Mouse (Mus musculus): ENCODE measurements around the gene Col24a1.

DNA sequence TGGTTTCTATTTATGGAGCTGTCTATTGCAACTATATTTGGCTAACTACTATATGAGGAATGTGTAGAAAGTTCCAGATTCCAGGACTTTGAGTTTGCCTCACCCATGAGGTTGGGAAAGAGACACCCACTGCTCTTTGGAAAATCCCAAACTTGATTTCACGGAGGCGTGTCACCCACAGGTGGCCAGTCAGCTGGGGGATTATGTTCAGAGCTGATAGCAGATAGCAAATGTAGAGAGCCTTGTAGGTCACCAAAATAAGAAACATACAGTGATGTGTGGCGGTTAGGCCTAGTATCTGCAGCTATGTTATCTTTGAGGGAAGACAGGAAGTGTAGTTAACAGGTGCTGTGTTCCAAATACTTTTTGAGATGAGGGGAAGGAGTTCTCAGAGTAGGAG, 56.4 kb downstream of the Col24a1 start:
- TF ChIP-seq POLR2A (IDR thresholded peaks at IDR 0.05; ENCODE audit: extremely low read depth, insufficient read depth, low read length), result no peak
- TF ChIP-seq CTCF (IDR thresholded peaks at IDR 0.05; ENCODE audit: extremely low read depth, insufficient read depth, low read length), result no peak
